Mouse (Mus musculus): ENCODE measurements at regions not wholly inside any gene's neighbourhood (a gene's known extent, or its start where the extent isn't known, plus 50 kb on each side); places are given as distances from the start of the nearest gene placed in this dataset.

- in situ Hi-C loops (cut with MboI, MseI) = no loop called here
Measured at GRCm38 (mm10) chr8:103492914-103493517, 608.4 kb upstream of the Cdh5 start.

GRCm38 (mm10) chr8:103493932-103494493, 607.4 kb upstream of the Cdh5 start:
- in situ Hi-C loops (cut with MboI, MseI) = no loop called here

DNA sequence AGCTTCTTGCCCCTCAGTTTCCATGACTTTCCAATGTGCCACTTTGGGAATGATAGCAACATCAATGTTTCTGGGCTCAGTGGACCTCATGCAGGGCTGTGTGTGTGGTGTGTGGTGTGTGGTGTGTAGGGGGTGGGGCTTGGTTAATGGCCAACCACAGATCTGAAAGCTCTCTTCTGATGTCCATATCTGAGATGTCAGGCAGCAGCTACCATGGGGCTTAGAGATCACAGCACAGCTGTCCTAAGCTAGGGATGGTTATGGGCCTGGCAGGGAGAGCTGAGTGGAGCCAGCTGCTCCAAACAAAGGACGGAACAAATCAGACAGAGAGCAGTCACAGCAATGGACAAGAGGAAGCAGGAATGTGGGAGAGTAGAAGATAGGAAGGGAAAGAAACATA, 606.8 kb upstream of the Cdh5 start:
- in situ Hi-C loops (cut with MboI, MseI) = no loop called here

DNA sequence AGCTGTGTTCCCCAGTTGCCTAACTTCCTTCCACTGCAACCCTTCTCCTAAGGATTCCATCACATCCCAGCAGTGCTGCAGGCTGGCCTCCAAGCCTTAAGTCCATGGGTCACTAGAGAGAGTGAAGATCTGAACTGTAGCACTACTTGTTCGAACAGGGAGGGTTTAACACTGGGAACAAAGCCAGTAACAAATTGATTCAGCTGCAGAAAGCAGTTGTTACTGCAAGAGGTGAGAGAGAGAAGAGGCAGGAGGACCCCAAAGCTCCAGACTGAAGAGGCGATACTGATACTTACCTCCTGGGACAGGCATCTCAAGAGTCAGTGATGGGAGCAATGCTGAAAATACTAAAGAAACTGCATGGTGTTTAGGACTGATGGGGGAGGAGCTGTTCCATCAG, 600.1 kb upstream of the Cdh5 start:
- in situ Hi-C loops (cut with MboI, MseI) = no loop called here

DNA sequence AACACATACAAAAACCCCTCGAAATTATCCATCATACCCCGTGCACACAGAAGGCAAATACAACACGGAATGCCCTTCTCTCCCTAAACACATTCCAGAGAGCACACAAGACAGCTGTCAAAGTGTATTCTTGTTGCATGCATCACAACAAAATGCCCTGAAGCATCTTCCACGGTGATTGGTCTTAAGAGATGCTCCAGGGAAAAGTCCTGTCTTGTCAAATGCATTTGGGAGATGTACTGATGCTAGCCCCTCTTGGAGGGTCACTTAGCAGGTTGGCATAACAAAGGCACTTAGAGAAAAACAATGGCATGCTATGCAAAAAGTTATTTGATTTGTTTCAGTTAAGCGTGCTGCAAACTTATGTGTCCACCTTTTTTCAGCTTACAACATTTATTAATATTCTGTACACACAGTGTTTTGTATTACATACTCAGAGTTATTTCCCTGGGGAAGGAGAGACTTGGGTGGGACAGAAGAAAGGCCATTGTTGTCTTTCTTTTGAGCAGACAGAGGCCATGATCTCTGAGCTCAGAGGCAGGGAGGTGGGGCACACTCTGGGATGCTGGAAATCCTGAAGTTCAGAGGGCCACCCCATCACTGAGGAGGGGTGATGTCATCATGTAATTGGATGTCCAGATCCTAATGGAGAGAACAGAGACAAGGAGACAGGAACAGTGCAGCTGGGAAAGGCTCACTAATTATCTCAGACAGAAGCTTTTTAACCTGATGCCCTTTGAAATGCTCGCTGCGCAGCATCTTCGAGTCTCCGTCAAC, 598.2 kb upstream of the Cdh5 start:
- in situ Hi-C loops (cut with MboI, MseI) = no loop called here

DNA sequence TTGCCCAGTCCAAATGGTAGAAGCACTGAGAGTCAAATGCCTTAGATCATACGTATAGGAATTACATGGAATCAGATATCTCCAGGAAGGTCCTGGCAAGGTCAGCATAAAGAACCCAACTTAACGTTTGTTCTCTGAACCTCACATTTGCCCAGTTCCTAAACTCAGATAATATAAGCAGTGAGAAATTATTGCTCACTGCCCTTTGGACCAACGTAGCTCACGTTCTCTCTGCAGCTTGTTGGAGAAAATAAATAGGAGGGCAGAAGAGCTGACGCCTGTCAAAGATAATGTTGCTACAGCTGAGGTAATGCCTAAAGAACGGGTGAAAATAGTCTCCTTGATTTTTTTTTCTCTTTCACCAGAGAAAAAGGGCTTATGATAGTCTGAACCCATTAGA, 595.1 kb upstream of the Cdh5 start:
- in situ Hi-C loops (cut with MboI, MseI) = no loop called here

GRCm38 (mm10) chr8:103507068-103507467, 594.4 kb upstream of the Cdh5 start:
- in situ Hi-C loops (cut with MboI, MseI) = no loop called here

DNA sequence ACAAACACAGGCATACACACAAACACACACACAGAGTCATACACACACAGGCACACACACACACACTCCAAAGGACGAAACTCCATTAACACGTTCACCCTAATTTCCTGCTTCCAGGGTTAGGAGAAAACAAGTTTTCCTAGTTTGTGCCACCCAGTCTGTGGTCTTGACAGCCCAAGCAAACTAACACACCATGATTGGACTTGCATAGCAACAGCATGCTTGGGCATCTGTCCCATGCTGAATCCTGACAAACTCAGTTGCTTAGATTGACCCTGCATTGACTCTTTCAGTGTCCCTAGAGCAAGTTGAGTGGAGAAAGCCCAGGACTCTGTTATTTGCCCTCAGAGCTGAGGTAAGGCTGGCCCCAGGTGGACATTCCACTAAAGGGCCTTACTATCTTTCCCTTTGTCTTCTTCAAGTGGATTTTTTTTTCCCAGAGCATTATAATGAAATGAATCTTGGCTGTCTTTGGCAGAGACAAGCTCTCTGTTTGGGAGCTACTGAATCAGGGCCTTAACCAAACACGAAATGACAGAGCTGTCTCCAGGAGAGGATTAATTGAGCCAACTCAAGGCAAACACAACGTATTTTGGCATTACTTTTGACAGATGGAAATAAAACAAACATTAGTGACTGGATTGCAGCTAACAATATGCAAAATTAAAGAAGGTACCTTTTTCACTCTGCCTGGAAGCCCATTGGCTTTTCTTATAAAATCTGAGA, 581.1 kb upstream of the Cdh5 start:
- in situ Hi-C loops (cut with MboI, MseI) = no loop called here

- in situ Hi-C loops (cut with MboI, MseI) = no loop called here
Measured at GRCm38 (mm10) chr8:103530903-103531302, 570.5 kb upstream of the Cdh5 start.

- in situ Hi-C loops (cut with MboI, MseI) = no loop called here
Measured at GRCm38 (mm10) chr8:103534971-103535370, 566.5 kb upstream of the Cdh5 start.

DNA sequence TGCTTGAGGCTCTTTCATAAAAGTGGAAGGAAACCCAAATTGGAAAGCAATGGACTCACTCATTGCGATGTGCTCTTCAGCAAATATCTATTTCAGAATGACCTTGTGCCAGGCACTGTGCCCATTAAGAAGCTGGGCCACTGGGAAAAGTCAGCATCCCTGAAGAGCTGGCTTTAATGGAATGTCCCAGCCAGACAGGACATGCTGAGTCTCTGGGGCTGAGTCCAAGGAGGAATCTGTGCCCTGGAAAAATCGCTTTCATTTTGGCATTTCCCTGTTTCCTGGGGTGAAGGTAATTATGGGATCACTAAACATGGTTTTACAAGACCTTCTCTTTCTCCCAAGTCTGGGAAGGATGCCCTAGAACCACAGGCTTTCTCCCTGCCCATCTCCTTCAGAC, 564.6 kb upstream of the Cdh5 start:
- in situ Hi-C loops (cut with MboI, MseI) = no loop called here

DNA sequence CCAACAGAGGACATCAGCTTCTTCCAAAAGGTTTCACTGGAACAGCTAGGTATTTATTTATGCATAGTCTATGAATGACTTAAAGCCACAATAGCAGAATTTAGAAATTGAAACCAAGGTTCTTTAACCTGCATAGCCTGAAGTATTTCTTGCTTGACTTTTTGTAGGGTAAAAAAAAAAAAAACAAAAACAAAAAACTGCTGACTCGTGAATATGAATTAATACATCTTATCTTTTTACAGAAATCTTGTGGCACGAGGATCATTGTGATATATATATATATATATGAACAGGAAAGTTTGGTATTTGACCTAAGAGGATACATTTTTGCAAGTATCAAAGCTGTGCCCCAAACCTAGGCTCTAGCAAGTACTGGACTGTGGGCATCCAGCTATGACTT, 559.5 kb upstream of the Cdh5 start:
- in situ Hi-C loops (cut with MboI, MseI) = no loop called here

- in situ Hi-C loops (cut with MboI, MseI) = no loop called here
Measured at GRCm38 (mm10) chr8:103551916-103552535, 549.4 kb upstream of the Cdh5 start.

GRCm38 (mm10) chr8:103561606-103562005, 539.8 kb upstream of the Cdh5 start:
- in situ Hi-C loops (cut with MboI, MseI) = no loop called here

GRCm38 (mm10) chr8:103570864-103571425, 530.5 kb upstream of the Cdh5 start:
- in situ Hi-C loops (cut with MboI, MseI) = no loop called here

- in situ Hi-C loops (cut with MboI, MseI) = no loop called here
Measured at GRCm38 (mm10) chr8:103577147-103577546, 524.3 kb upstream of the Cdh5 start.

GRCm38 (mm10) chr8:103578006-103578405, 523.4 kb upstream of the Cdh5 start:
- in situ Hi-C loops (cut with MboI, MseI) = no loop called here

- in situ Hi-C loops (cut with MboI, MseI) = no loop called here
Measured at GRCm38 (mm10) chr8:103608291-103608690, 493.1 kb upstream of the Cdh5 start.

GRCm38 (mm10) chr8:103623781-103624434, 477.5 kb upstream of the Cdh5 start:
- in situ Hi-C loops (cut with MboI, MseI) = no loop called here

DNA sequence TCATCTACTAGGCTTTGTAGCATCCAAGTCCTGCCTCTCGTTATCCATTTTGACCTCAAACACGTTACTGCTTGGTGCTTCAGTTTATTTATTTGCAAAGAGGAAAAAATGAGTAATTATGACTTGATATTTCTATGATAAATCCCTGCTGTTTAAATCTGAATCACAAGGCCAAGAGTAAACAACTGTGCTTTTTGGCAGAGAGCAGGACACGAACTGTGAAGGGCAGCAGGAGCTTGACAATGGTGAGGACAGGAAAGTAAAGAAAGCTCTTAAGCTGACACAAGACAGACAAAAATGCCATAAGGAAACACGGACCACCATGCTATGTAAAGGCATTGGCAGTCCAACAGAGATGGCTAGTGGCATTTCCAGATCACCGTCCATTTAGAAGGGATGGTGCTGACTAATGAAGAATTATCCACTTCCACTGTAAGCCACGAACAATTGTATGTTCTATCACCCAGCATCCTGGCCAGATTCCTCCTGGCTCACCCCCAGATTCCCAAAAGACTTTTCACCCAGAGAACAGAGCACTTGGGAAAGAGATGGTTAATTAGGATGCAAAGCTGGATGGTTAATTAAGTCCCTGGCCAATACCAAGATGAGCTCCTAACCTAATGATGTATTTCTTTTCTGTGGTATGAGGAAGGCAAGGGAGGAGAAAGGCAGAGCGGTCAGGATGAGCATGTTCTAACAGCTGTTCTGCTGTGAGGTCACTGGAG, 476.1 kb upstream of the Cdh5 start:
- in situ Hi-C loops (cut with MboI, MseI) = no loop called here

Measured in T-helper 2 cell (primary cell).